Mouse (Mus musculus) lung, embryonic 14.5 days (tissue): ENCODE measurements at regions not wholly inside any gene's neighbourhood (a gene's known extent, or its start where the extent isn't known, plus 50 kb on each side); places are given as distances from the start of the nearest gene placed in this dataset.

Experiments
- ATAC-seq: fragments of 200-750 bp; cut with Nextera tagmentation; 2 replicates; pipeline ENCODE4 v1.8.0; 2017; ENCODE audit warnings: mild to moderate bottlenecking, moderate TSS enrichment, moderate library complexity; ENCODE audit not compliant: insufficient read depth
- DNase-seq: peaks from one replicate; pipeline ENCODE4 v3.0.0-alpha.2; 2015
- H3K27ac ChIP-seq: fragments of 300-500 bp; sonication (generic); 2 replicates; pipeline ENCODE4 v1.5.1; 2014; ENCODE audit warnings: low read depth, mild to moderate bottlenecking, moderate library complexity
- H3K27me3 ChIP-seq: fragments of 300-500 bp; sonication (generic); 2 replicates; pipeline ENCODE4 v1.6.1; 2014; ENCODE audit warnings: low read length, control low read depth; ENCODE audit not compliant: insufficient read depth
- H3K36me3 ChIP-seq: fragments of 300-500 bp; sonication (generic); 2 replicates; pipeline ENCODE4 v1.6.1; 2014; ENCODE audit warnings: control low read depth; ENCODE audit not compliant: insufficient read depth
- H3K4me1 ChIP-seq: fragments of 300-500 bp; sonication (generic); 2 replicates; pipeline ENCODE4 v1.6.1; 2014; ENCODE audit warnings: antibody characterized with exemption, control low read depth; ENCODE audit not compliant: insufficient read depth
- H3K4me2 ChIP-seq: fragments of 300-500 bp; sonication (generic); 2 replicates; pipeline ENCODE4 v1.6.1; 2014; ENCODE audit warnings: mild to moderate bottlenecking
- H3K4me3 ChIP-seq: fragments of 300-500 bp; sonication (generic); 2 replicates; pipeline ENCODE4 v1.5.1; 2014; ENCODE audit warnings: low read depth, low read length
- H3K9ac ChIP-seq: fragments of 300-500 bp; sonication (generic); 2 replicates; pipeline ENCODE4 v1.6.1; 2014
- H3K9me3 ChIP-seq: fragments of 300-500 bp; sonication (generic); 2 replicates; pipeline ENCODE4 v1.6.1; 2016; ENCODE audit warnings: low read depth, low read length, control low read depth
- CTCF ChIP-seq: IDR thresholded peaks from 2 replicates; pipeline ENCODE4 v1.5.1; 2016; ENCODE audit warnings: antibody characterized with exemption, low read depth
- WGBS: fragments of 180-500 bp; shearing (Covaris S2); extraction: QIAGEN DNeasy Blood & Tissue Kit; methylation state at CpG from one replicate; pipeline ENCODE4 v1.1.7; 2014; 5-methylcytosine and 5-hydroxymethylcytosine counted together

DNA sequence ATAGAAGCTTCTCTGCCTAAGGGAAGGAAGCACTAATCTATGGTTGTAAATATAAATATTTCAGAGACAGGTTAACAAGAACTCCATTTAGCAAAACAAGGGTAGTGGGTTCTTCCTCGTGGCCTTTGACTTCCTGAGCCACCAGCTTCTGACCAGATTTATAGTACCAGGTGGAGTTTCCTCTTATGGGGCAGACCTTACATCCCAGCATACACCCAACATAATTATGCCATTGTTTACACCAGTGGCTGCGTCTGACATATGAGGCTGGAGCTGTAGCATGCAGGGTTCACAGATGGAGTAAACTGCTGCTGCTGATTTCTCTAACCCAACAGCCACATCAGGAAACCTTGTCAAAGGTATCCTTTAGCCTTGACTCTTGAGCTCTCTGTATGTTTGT lies 75.5 kb downstream of the Trib2 start:
- H3K4me1 ChIP-seq: 0 out of 2 replicates have a peak, but pooled peaks cover 4% of the 10 kb centered on the region
- DNase-seq (peak; percentile 26), ATAC-seq (no peak)
- no peaks in the 10 kb centered on the region for H3K27me3 ChIP-seq
- 48% methylated on average over 2 of the region's 2 CpGs for WGBS
- TF ChIP-seq CTCF: no peak
- H3K27ac ChIP-seq: no peak overlapping the region
- H3K4me3 ChIP-seq: no peak overlapping the region
- no peaks in the 10 kb centered on the region for H3K9me3 ChIP-seq
- no peaks in the 10 kb centered on the region for H3K36me3 ChIP-seq
- no peak overlapping the region for H3K9ac ChIP-seq
- no peak overlapping the region for H3K4me2 ChIP-seq

DNA sequence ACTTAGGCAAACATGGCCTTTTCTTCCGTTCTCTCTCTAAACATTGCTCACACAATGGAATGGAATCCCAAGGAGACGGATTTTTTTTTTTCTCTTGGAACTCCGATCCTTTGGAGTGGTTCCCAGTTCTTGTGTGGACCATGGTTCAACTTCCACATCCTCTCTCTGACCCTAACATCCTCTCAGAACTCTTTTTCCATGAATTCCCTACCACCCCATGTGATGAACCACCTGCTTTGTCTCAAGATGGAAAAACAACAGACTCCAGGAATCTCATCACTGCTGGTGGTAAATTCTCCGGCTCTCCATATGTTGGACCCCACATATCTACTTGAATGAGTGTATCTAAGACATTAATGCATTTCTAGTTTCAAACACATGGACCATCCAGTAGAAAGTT lies 77.7 kb downstream of the Trib2 start:
- H3K9me3 ChIP-seq: no peaks in the 10 kb centered on the region
- DNase-seq (peak; percentile 78), ATAC-seq (0 out of 2 replicates have a peak, but pooled peaks have one; percentile 63)
- no peak overlapping the region for H3K4me3 ChIP-seq
- H3K4me2 ChIP-seq: no peak overlapping the region
- no peaks in the 10 kb centered on the region for H3K4me1 ChIP-seq
- no peaks in the 10 kb centered on the region for H3K27me3 ChIP-seq
- H3K9ac ChIP-seq: no peak overlapping the region
- H3K36me3 ChIP-seq: no peaks in the 10 kb centered on the region
- WGBS: 36% methylated on average over 4 of the region's 4 CpGs
- TF ChIP-seq CTCF: no peak
- H3K27ac ChIP-seq: no peak overlapping the region

DNA sequence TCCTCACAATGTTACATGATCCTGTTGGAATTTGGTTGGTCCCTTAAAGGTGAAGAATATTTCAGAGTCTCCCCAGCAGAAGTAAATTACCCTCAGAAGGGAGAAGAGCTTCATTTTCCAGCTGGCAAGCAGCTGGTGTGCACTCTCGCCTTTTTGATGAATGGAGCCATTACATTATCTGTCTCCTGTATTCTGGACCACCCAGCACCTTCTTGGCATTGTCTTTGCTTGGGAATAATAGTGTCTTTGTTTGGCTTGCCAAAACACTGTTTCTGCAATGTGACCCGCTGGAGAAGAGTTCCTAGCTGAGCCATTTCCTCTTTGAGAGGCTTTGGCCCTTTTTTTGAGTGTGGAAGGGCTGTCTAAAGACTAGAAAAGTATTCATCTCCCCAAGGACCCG lies 85.5 kb downstream of the Trib2 start:
- no peak for TF ChIP-seq CTCF
- peaks cover 5% of the 10 kb centered on the region; the same call in 1 of the 2 replicates for H3K4me1 ChIP-seq
- WGBS: 42% methylated on average over 3 of the region's 3 CpGs

DNA sequence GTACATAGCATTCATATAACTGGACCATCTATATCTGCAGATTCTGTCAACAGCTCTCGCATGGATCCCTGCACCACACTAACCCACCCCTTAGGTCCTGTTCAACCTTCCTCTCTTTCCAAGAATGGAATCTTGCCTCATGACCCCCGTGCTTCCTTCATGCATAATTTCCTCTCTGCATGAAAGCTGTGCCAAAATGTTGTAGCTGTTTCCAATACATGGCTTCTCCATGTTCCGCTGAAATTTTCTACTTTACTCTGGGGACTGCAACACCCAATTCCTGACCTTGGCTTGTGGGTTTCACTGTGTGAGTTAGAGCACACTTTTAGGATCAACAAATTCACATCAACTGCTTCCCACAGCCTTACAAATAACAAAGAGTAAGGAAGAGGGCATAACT lies 87.0 kb downstream of the Trib2 start:
- Histone ChIP-seq H3K4me2 (no peak overlapping the region), H3K36me3 (no peaks in the 10 kb centered on the region), H3K9me3 (no peaks in the 10 kb centered on the region), H3K27ac (no peak overlapping the region), H3K4me3 (no peak overlapping the region), H3K27me3 (no peaks in the 10 kb centered on the region), H3K4me1 (peaks cover 5% of the 10 kb centered on the region; the same call in 1 of the 2 replicates), H3K9ac (no peak overlapping the region)
- no peak for ATAC-seq
- DNase-seq: peak; percentile 23
- no peak for TF ChIP-seq CTCF
- WGBS: 60% methylated on average over 3 of the region's 3 CpGs

More for the DNA sequence above, 85.5 kb downstream of the Trib2 start:
- Histone ChIP-seq H3K4me3 (no peak overlapping the region), H3K27ac (no peak overlapping the region), H3K27me3 (no peaks in the 10 kb centered on the region), H3K9me3 (no peaks in the 10 kb centered on the region), H3K36me3 (no peaks in the 10 kb centered on the region), H3K4me2 (no peak overlapping the region), H3K9ac (no peak overlapping the region)
- ATAC-seq (peak; percentile 54; the same call in 1 of the 2 replicates), DNase-seq (peak; percentile 63)

DNA sequence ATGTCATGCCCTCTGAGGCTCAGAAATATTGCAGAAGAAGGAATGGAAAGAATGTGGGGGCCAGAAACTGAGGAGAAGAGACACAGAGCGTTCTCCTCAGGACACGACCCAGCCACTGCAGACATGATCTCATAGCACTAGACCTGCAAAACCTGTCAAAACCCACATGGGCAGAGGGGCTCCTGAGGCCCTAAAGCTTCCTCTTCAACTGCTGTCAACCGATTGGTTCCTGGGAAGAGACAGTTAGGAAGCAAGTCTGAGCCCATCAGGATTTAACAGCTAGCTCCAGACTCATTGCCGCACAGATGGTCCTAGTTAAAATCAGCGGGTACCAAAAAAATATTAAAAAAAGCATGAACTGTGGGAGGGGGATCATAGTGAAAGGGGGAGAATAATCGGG lies 93.2 kb downstream of the Trib2 start:
- DNase-seq: no peak
- no peak for TF ChIP-seq CTCF
- Histone ChIP-seq H3K4me1 (0 out of 2 replicates have a peak, but pooled peaks cover 3% of the 10 kb centered on the region), H3K4me3 (no peak overlapping the region), H3K27me3 (no peaks in the 10 kb centered on the region), H3K27ac (no peak overlapping the region), H3K9ac (no peak overlapping the region), H3K4me2 (no peak overlapping the region), H3K36me3 (no peaks in the 10 kb centered on the region), H3K9me3 (no peaks in the 10 kb centered on the region)
- no peak for ATAC-seq
- 63% methylated on average over 6 of the region's 6 CpGs for WGBS

DNA sequence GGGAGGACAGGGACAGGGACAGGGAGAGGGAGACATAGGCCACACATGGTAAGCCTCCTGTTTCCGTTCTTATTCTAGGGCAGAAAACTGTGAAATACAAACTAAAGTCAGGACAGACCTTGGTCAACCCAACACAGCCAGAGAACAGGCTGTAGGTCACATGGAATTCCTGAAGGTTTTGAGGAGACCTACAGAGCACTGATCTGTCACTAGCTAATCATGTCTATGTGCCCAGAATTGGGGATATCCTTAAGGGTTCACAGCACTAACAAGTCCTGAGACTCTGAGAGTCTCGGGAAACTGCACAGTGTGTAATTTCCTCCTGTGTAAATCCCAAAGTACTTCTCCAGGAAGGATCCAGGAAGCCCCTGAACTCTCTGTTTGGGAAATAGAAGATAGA lies 94.6 kb downstream of the Trib2 start:
- H3K4me3 ChIP-seq: no peak overlapping the region
- no peak overlapping the region for H3K27ac ChIP-seq
- DNase-seq (no peak), ATAC-seq (no peak)
- WGBS: 71% methylated on average over 2 of the region's 2 CpGs
- 0 out of 2 replicates have a peak, but pooled peaks cover 3% of the 10 kb centered on the region for H3K4me1 ChIP-seq
- H3K36me3 ChIP-seq: no peaks in the 10 kb centered on the region
- H3K27me3 ChIP-seq: no peaks in the 10 kb centered on the region
- H3K9me3 ChIP-seq: no peaks in the 10 kb centered on the region
- H3K4me2 ChIP-seq: no peak overlapping the region
- no peak overlapping the region for H3K9ac ChIP-seq
- no peak for TF ChIP-seq CTCF

DNA sequence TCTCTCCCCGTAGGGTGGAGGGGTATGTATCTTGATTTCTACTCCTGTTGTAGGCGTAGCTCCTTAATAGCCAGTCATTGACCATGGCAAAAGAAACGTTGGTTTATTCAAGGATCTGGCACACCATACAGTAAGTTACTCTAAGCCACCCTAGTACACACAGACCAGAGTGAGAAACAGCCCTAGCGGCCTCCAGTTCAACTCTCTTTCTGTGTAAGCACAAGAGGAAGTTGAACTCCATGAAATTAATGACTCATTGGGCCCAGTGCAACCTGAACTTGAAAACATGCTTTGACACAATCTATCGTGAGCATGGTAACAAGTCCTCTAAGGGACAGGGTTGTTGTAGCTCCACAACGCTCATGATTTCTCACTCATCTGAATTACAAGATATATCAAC lies 96.6 kb downstream of the Trib2 start:
- Histone ChIP-seq H3K4me3 (no peak overlapping the region), H3K9ac (no peak overlapping the region), H3K27ac (no peak overlapping the region), H3K4me1 (0 out of 2 replicates have a peak, but pooled peaks cover 3% of the 10 kb centered on the region), H3K9me3 (no peaks in the 10 kb centered on the region), H3K36me3 (no peaks in the 10 kb centered on the region), H3K4me2 (no peak overlapping the region), H3K27me3 (no peaks in the 10 kb centered on the region)
- ATAC-seq: no peak
- DNase-seq: no peak
- WGBS: 82% methylated on average over 6 of the region's 6 CpGs
- no peak for TF ChIP-seq CTCF

DNA sequence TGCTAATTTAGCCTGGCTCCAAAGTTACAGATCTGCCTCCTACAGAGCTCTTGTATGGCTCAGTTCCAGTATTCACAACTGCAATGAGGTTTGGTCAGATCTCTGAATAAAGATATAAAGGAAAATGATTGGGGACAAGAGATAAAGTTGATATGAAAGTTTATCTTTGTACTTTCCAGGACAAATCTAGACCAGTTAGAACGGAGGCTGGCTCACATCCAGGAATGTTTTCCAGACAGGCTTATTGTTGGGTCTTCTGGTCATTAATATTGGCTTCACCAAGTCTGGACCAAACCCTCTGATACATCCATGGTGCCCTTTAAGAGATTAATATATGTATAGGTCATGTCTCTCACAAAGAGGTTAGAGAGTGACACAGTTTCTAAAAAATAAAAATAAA lies 97.9 kb downstream of the Trib2 start:
- no peak for ATAC-seq
- H3K27ac ChIP-seq: peak overlapping the region; percentile 40
- TF ChIP-seq CTCF: no peak

More for the DNA sequence above, 97.9 kb downstream of the Trib2 start:
- WGBS: 25% methylated on average over 1 of the region's 1 CpGs
- H3K4me1 ChIP-seq: 0 out of 2 replicates have a peak, but pooled peaks cover 3% of the 10 kb centered on the region
- no peak overlapping the region for H3K4me3 ChIP-seq
- H3K27me3 ChIP-seq: no peaks in the 10 kb centered on the region
- no peak overlapping the region for H3K4me2 ChIP-seq
- no peak overlapping the region for H3K9ac ChIP-seq
- H3K9me3 ChIP-seq: no peaks in the 10 kb centered on the region
- H3K36me3 ChIP-seq: no peaks in the 10 kb centered on the region
- DNase-seq: peak; percentile 27
